Mouse (Mus musculus) MEL-GATA-1-ER (cell line): ENCODE measurements around the gene Vmn1r197.
"Not testable (repeated sequence)": the region's sequence is repeated elsewhere in the genome, so short reads cannot be mapped to it uniquely, and the experiment has no call there.

Experiments used
- DNase-seq: peaks from one replicate; pipeline ENCODE4 v3.0.0-alpha.2; 2012; ENCODE audit warnings: low read depth; ENCODE audit errors: extremely low read depth

The Vmn1r197 gene

GRCm38 (mm10) chr13:22324289-22324688 lies at the start of gene Vmn1r197:
Gene Vmn1r197, plus strand, starts transcription at chr13:22324589.
- DNase-seq = no peak

DNA sequence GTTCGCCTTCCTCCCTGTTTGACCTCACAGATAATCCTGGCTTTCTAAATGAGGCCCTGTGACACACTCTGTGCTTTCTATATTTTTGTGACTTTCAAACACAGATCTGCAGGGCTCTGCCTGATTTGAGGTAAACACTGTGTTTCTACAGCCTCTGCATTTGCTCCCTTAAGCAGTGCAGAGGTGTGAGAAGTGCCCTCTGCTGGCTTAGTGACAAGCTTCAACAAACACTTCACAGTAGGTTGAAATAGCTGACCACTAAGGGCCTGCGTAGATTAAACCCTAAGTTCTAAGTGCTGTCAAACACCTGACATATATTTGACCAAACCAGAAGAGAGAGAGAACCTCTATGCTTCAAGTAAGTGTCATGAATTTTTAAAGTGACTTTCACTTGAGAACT lies 39.8 kb upstream of the Vmn1r197 start:
- DNase-seq = no peak

GRCm38 (mm10) chr13:22289620-22290019 lies 34.8 kb upstream of the Vmn1r197 start, which contains the start of gene Vmn1r196:
Gene Vmn1r196, plus strand, starts transcription at chr13:22289920.
- DNase-seq = no peak

GRCm38 (mm10) chr13:22308075-22308474 lies 16.3 kb upstream of the Vmn1r197 start:
- not testable (repeated sequence) for DNase-seq

GRCm38 (mm10) chr13:22315361-22315760 lies 9.0 kb upstream of the Vmn1r197 start:
- DNase-seq = no peak

GRCm38 (mm10) chr13:22317366-22317765 lies 7.0 kb upstream of the Vmn1r197 start:
- no peak for DNase-seq

DNA sequence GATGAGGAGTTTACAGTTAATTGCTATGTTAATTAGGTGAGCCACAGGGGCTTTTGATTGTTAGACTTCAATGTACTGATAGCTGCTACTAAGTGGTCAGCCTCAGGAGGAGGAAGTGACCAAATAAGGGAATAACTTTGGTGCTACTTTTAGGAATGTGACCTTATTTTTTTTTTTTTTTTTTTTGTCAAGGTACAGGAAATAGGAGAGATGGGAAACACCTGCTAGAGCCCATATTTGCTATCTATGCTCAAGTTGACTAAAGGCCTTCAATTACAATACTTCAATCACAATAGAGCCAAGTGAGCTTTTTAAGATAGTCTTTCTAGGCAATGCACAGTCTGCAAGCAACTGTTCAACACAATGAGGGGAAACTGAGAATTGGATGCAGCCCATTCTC lies 4.3 kb upstream of the Vmn1r197 start:
- no peak for DNase-seq

DNA sequence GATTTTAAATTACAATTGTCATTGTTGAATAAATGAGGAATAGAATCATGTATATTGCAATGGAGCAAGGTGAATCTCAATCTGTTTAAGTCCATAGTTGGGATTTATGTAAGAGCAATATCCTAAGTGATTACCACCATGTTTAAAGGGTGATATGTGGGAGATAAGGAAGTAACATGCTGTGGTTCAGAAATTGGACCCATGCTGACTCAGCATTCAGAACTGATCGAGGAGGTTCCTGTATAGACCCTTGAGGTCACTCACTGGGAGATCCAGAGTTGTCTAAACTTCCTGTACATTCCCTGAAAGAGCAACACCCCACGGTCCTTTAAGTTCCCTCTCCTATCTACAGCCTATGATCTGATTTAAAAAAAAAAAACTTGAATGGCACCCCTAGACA lies 8.9 kb downstream of the Vmn1r197 start:
- DNase-seq = no peak

- no peak for DNase-seq
Observed at GRCm38 (mm10) chr13:22335565-22335964, 11.2 kb downstream of the Vmn1r197 start.

GRCm38 (mm10) chr13:22350064-22350463 lies 25.7 kb downstream of the Vmn1r197 start, which contains the start of gene Vmn1r198:
Gene Vmn1r198, plus strand, starts transcription at chr13:22350364.
- DNase-seq = no peak

GRCm38 (mm10) chr13:22350813-22351212 lies 26.4 kb downstream of the Vmn1r197 start:
- DNase-seq = no peak

DNA sequence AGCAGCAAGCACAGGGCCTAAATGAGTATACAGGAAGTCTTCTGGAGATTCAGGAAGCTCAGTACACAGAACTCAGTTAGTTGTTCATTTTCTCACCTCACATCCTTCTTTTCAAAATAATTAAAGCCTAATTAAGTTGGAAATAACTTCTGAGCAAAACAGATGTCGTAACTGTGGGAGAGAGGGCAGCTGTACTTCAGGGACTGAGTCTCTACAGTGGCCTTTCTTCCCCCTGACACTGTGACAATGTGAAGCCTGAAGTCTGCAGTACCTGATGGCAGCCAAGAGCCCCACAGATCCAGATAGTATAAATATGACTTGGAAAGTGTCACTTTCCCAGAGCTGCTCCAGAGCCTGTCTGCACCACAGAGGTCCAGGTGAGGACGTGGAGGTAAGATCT lies 55.1 kb downstream of the Vmn1r197 start, which contains the start of gene Vmn1r199:
TSS of gene Vmn1r199 (plus strand) at position 301 of the 400 bp plus-strand sequence.
- no peak for DNase-seq

DNA sequence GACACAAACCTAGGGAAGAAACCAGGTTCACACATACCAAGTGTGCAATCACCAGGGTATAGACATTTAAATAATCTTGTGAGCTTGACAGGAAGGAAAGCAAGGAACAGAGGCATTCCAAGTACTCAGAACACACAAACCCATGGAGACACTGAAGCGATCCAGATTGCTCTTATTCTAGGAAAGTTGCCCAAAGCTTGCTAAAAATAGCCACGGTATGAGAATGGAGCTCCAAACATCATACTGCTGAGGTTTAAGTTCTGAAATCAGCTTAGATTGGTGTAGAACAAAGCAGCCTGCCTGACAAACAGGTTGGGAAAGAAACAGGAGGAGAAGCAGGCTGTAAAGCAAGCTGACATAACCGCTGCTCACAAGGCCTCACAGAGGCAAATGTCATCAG lies 56.7 kb downstream of the Vmn1r197 start:
- DNase-seq = not testable (repeated sequence)
